Mouse (Mus musculus) lung, postnatal 36 days (tissue): ENCODE measurements at regions not wholly inside any gene's neighbourhood (a gene's known extent, or its start where the extent isn't known, plus 50 kb on each side); places are given as distances from the start of the nearest gene placed in this dataset.

ENCODE experiments used
- DNase-seq: peaks from one replicate; pipeline ENCODE4 v3.0.0; 2022; ENCODE audit warnings: mixed read lengths

- no peak for DNase-seq
These were observed 190.2 kb upstream of the Lrig1 start for GRCm38 (mm10) chr6:94890165-94890564.

DNA sequence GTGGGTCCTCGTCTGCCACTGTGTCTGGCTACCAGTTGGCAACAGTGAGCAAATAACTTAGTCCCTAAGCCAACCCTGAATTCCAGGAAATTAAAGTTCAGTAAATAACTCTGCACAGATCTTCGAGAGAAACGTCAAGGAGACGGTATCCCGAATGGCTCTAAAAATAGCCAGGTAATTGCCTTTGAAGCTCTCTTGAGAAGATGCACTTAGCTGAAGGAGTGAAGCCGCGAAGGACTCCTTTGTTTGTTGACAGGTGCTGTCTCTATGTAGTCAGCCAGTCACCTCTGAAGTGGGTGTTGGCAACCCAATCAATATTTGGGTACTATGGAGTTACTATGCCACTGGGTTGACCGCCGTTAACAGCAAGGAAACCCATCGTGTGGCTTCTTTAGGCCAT, 189.3 kb upstream of the Lrig1 start:
- DNase-seq, result peak; percentile 52

DNA sequence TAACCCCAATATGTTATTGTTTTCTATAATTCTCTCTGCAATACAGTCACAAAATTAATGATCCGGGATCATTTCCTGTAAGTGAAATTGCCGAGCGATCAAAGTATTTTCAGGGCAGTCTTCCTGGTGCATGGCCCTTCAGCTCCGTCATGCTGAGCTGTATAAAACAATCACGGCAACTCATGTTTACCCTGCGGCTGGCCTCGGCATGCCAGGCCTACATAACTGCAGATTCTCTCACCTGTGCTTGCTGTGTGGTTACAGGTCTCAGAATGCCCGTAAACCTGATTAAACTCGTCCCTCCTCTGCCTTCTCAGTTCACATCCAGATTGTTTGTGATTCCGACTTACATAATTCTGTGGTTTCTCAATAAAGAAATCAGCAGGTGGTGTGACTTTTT, 181.2 kb upstream of the Lrig1 start:
- DNase-seq, result peak; percentile 28

- no peak for DNase-seq
These were observed 175.9 kb upstream of the Lrig1 start for GRCm38 (mm10) chr6:94875841-94876240.

DNA sequence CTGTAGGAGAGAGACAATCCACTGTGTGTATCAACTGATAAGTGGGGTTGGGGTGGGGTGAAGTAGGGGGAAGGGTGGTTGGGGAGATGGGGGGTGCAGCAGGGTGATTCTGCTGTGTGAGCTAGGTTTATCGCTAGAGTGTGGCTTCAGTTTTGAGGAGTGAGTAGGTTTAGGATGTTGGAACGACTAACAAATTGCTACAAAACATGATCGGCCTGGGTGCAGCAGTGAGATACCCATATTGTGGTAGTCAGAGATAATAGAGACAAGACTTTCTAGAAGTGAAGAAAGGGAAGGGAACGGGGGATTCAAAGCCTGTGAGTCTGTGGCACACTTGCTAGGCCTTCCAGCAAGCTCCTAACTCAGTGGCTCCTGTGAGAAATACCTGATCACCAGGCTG, 175.1 kb upstream of the Lrig1 start:
- no peak for DNase-seq

DNA sequence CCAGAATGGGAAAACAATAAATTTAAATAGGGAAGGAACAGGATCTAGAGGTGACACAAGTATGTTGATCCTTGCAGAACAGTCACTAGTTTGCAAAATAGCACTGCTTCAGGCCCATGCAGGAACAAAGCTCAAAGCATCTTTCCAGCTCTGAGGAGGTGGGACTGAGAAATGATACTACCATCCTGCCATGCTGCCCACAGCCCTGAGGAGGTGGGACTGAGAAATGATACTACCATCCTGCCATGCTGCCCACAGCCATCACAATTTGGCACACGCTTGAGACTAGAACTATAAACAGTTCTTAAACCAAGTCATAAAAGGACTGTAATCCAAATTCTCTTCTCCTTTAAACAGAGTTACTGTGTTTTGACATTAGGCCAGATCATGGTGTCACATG, 174.5 kb upstream of the Lrig1 start:
- DNase-seq, result no peak

GRCm38 (mm10) chr6:94867952-94868351, 168.0 kb upstream of the Lrig1 start:
- no peak for DNase-seq

DNA sequence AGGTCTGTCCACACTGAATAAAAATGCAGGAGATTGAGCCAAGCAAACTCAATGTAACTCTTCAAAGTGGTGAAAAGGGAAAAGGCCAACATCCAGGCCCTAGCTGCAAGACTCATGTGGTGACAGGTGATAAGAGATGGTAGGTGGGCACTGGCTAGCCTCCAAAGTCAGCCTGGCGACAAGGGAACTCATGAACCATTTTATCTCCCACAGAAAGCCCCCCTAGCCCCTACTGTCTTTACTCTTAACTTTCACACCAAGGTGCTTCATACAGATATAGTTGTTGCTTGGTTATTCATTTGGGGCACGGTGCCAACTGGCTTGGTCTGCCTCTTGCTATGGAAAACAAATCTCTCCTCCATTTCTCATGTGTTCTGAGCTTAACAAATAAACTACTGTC, 165.5 kb upstream of the Lrig1 start:
- no peak for DNase-seq

DNA sequence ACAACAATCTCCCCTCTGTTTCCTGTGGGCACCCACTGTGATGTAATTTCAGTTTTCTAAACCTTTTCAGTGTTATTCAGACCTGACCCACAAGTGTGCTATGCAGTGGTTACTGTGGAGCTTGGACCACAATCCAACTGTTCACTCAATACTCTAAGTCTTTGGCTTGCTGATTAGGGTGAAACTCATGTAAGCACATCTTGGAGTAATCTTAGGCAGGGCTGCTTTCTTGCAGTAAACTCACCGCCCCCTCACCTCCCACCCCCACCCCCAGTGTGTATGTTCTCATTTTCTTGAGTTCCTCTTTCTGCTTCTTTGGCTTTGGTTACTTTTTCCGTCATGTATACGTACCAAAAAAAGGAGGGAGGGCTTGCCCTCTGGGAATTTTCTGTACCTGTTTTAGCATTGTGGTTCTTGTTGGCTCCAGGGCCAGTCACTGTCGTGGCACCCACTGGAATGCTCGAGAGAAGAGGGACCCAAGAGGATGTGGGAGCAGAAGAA, 158.2 kb upstream of the Lrig1 start:
- peak; percentile 4 for DNase-seq

GRCm38 (mm10) chr6:94850121-94850520, 150.2 kb upstream of the Lrig1 start:
- no peak for DNase-seq

DNA sequence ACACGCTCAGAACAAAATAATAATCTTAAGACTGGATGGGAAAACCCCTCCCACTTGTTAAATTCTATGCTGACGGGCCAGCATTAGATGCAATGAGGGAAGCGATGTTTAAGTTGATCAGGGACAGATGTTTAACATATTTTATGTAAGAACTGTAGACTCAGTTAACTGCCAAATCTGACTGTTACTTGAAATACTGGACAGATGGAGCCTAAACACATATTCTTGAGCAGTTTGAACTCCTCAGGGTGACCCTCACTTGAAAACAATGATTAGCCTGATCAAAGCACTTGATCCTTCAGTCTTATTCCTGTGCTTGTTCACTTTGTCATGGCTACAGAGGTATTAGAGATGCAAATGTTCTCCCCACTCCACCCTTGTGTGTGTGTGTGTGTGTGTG, 149.6 kb upstream of the Lrig1 start:
- DNase-seq, result no peak

DNA sequence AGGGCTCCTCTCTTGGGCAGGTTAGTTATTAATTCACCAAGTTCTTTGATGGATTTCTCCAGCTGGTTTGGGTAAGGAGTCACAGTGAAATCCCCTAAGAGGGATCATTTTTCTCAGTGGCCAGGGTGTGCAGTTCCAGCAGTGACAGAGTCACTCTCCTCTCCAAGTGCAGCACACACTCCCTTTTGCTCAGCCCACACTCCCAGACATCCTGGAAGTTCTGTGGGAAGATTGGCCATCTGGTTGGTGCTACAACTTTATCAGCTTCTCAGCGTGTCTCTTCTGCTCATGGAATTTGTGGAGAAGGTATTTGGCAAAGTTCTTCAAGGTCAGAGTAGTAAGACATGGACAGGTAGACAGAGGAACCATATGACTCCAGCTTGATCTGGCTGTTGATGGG, 148.5 kb upstream of the Lrig1 start:
- no peak for DNase-seq

DNA sequence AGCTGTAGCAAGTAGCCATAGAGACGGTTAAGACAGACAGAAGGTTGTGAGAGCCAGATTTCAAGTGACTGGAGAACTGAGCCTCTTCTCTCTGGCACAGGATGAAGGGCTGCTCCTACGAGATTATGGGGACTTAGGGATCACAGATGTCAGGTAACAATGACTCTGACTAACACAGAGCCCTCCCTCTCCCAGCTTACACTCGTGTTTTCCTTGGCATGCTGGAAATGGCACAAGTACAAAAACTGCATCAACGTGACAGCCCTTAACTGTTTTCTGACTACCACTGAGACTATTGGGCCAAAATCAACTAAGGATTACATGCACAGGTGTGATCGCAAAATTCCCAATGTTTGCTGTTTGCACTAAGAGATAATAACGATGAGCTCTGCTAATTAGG, 145.9 kb upstream of the Lrig1 start:
- DNase-seq, result no peak

GRCm38 (mm10) chr6:94842856-94843255, 142.9 kb upstream of the Lrig1 start:
- no peak for DNase-seq

GRCm38 (mm10) chr6:94841881-94842280, 141.9 kb upstream of the Lrig1 start:
- DNase-seq, result no peak

DNA sequence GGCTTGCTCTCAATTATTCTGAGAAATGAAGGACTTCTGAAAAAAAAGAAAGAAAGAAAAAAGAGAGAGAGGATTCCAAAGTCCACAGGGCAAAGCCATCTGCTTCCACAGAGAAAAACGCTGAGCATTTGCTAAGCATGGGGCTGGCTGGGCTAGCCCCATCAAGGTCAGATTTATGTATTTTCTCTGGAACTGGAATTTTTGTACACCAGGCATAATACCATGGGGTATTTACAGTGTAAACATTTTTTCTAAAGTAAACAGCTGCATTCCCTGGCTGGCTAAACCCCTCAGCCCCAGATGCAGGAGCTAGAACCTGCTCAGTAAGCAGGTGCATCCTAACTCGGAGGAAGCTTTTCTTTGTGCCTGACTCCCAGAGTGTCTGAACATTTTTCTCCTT, 135.8 kb upstream of the Lrig1 start:
- no peak for DNase-seq

DNA sequence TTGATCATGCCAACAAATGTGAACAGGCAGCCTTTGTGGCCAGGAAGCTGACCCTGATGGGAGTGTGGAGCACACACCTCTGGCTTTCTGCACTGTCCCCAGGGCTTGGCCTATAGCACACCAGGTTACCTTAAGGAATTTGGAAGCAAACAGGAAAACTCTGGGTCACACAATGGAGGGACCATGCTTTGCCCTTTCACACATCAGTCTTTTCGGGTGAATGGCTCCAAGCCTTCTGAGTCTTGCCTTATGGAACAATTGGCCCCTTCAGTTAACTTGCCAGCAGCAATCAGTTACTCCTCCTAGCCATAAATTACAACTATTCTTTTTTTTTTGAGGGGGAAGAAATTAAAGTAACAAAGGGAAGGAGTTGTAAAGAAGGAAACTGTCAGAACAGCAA, 134.6 kb upstream of the Lrig1 start:
- DNase-seq, result no peak

DNA sequence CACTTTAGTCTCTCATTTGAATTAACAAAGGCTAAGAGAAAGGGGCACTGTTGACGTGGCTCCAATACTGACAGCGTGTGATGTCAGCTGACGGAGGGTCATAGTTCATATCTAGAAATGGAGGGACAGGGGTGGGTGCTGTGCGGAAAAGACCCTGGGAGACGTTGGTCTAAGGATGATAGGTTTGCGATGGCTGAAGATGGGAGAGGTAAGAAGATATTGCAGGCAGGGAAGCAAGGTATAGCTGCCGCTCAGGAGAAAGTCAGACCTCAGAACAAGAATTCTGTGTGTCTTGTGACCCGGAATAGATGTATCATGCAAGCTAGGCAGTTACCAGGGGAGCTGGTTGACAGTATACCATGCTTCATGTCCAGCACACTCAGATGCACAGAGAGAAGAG, 130.8 kb upstream of the Lrig1 start:
- no peak for DNase-seq

DNA sequence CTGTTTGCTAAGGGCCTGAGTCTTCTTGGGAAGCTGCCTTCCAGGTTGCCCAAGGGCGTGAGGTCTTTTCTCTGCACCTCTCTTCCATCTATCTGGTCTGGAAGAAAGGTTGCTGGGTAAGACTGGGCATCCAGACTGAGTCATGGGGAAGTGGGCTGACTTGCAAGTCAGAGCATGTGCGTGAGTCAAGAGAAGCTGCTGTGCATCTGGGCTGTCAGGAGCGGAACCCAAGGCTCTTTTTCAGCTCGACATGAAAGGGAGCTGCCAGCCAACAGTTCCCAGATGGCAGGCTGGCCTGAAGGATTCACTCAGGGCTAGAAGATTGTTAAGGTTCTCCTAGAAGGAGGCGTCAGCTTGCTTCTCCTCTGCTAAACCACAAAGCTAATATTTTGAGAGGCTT, 129.3 kb upstream of the Lrig1 start:
- DNase-seq, result no peak

DNA sequence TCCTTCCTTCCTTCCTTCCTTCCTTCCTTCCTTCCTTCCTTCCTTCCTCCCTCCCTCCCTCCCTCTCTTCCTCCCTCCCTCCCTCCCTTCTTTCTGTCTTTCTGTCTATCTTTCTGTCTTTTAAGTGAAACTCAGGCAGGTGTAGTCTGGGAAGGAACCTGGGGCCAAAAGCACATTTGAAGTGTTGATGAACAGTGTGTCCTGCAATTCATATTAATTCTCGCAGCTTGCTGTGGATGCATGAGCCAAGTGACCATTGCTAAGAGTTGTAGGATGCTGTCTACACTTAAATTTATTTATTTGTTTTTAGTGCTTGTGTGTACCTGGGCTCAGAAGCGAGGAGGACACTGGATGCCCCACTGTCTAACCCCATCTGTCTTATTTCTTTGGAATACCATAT, 126.7 kb upstream of the Lrig1 start:
- no peak for DNase-seq

DNA sequence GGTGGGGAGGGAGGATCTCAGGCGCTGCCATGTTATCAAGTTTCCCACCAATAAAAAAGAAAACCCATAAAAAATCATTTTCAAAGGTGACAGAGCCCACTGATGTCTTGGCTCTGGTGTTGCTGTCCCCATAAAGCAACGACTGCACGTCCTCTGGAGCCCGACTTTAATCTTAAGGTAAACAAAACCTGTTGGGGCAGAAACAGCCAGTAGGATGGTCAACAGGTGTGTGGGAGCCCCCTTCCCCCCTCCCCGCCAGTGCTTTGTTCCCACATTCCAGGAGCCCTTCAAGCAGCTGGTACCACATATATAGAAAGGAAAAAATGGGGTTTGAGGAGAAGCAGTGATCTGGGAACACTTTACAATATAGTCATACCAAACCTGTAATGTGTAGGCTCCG, 118.3 kb upstream of the Lrig1 start:
- no peak for DNase-seq

- DNase-seq, result peak; percentile 35
These were observed 116.2 kb upstream of the Lrig1 start for GRCm38 (mm10) chr6:94816161-94816560.

DNA sequence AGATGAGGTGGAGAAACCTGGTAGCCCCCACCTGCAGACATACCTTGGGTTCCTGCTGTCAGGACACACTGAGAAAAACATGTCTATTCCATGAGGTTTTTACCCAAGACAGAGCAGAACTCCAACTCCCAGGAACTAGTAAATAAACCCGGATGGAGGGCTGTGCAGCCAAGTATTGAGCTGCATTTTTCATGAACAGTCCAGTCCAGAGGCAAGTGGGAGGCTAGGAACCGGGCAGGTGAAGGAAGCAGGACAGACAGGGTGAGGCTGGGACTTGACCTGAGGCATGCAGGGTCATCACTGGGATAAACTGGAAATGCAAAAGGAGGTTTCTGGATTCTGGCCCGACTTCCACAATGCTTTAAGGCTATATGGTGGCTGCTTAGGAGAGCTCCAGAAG, 114.8 kb upstream of the Lrig1 start:
- no peak for DNase-seq

GRCm38 (mm10) chr6:94813481-94814148, 113.7 kb upstream of the Lrig1 start:
- DNase-seq, result no peak

GRCm38 (mm10) chr6:94811846-94812245, 111.9 kb upstream of the Lrig1 start:
- DNase-seq, result no peak
